In genomic region chr4:86580056-86580455, GRCm38 (mm10) we compare ENCODE assay signal across 1 mouse cellular context.
TF ChIP-seq lines count a peak whose summit lies in the region.

No protein-coding gene starts in this region.

TF ChIP-seq in CH12.LX, 34 proteins besides CTCF, POLR2A, EP300 and RAD21 (continued from another document):
- peak; percentile 65; the same call in 1 of the 2 replicates for TF ChIP-seq JUND (conservative IDR thresholded peaks at IDR 0.05; ENCODE audit: low read depth, low read length)
- no peak for TF ChIP-seq NRF1 (IDR thresholded peaks at IDR 0.05; ENCODE audit: low read depth, low read length)
- TF ChIP-seq MEF2A (IDR thresholded peaks at IDR 0.05; ENCODE audit: borderline replicate concordance, low read depth, low read length): peak; percentile 98
